Mouse (Mus musculus) naive thymus-derived CD4-positive, alpha-beta T cell, adult 2 months (primary cell): ENCODE data around the gene Spata2.

Experiments used
- DNase-seq: peaks from one replicate; pipeline ENCODE4 v3.0.0-alpha.2; 2011; ENCODE audit warnings: low read depth

Gene Spata2

GRCm38 (mm10) chr2:167447207-167447606, 45.5 kb downstream of the Spata2 start:
- no peak for DNase-seq

DNA sequence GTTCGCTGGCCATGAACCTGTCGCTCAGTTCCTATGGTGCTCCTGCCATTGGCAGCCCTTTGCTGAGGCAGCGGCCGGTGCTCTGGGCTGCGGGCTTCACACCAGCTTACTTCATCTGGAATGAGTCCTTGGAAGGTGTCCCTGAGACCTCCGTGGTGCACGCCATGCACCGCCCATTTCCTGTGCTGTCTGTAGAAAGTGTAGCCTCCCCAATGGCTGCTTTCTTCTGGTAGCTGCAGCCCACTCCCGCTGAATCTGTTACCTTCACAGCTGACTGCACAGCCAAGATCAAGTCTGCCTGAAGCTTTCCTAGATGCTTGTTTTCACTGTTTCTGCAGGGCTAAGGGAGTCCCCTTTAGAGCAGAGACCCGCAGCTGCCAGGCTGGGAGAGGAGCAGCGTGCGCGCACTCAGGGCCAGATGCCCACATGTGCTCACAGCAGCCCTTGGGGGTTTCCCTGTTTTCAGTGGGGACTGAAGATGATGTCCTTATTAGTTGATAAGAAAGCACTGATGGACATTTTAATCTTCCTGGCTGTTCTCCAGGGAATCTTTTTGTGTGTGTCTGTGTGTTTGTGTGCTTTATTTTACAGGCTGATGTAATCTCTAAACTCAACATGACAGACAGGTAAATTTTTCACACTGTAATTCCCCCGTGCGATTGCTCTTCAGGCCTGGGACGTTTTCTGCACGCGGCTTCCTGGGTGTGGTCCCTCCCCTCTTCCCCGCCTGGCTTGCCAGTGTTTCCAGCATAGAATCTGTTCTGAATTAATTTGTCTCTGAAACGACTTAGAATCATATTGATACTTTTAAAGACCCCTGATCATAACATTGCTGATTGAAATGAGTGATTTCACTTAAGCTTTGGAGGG, 46.5 kb downstream of the Spata2 start:
- no peak for DNase-seq

DNA sequence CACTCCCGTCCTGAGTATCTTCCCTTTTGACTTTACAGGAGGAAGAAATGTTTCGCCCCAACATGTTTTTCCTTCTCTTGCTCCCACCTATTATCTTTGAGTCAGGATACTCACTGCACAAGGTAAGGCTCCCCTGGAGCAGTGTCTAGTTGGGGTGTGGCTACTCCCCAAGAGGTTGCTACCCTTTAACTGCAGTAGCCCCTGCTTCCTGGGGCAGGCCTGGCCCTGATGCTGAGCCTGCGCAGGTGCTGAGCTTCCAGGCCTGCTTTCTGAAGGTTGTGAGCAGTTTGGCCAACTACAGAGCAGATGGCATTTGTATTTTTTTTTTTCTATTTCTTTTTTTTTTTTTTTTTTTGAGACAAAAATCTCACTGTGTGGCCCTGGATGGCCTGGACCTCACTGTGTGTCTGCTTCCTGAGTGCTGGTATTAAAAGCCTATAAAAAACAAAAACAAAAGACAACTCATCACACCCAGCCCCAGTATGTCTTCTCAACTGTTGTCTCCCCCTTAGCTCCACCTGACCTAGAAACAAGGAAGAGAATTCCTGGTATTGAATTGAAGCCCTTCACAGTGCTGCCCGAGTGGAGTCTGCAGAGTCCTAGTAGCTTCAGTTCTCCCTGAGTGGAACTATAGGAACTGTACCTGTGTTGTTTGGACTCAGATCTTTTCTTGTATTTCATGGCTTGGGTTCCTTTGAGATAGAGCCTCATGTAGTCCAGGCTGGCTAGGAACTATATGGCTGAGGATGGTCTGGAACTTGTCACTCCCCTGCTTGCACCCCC, 49.1 kb downstream of the Spata2 start:
- DNase-seq: no peak

DNA sequence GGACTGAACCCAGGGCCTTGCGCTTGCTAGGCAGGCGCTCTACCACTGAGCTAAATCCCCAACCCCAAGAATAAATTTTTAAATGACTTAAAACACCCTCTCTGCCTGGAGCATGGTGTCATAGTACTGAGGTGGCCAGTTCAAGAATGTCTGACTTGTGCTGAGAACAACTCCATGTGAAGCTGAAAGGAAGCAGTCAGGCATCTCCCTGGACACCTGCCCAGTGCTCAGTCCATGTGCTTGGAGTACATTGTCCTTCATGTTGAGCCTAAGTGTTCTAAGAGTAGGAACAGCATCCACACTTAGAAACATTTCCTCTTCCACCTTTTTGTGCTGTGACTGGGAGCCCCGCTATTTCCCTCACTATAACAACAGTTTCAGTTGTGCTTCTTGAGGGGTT, 53.3 kb downstream of the Spata2 start:
- no peak for DNase-seq

- DNase-seq: no peak
These were observed 56.3 kb downstream of the Spata2 start for GRCm38 (mm10) chr2:167436371-167436770.

DNA sequence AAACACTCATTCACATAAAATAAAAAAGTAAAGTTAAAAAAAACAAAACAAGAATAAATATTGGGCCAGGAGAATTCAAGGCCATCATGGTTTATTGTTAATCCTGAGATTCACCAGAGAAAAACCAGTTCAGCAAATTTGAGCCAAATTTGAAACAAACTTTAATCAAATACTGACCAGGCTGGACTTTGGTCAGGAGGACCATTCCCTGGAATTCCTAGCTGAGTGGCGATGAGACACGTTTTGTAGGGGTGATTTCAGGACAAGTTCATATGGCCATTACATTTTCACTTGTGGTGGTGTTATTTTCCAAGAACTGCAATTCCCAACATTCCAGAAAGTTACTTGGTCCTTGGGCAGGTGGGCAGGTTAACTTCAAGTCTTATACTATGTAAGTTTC, 57.1 kb downstream of the Spata2 start:
- no peak for DNase-seq

DNA sequence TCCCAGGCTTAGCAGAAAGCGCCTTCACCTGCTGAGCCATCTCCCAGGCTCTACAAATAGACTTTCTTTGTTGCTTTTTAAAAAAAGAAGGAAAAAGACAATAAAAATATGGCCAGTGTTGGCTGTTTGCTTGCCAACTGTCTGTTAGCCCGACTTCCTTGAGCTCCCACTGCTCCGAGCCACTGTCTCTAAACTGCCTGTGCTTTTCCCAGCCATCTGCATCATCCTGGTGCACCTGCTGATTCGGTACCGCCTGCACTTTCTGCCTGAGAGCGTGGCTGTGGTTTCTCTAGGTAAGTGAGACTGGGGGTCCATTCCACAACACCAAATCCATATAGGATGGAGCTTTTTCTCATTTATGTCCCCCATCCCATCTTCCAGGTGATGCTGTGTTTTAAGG, 58.1 kb downstream of the Spata2 start:
- DNase-seq: no peak

- DNase-seq: no peak
These were observed 61.3 kb downstream of the Spata2 start for GRCm38 (mm10) chr2:167431418-167431776.
